Mouse (Mus musculus) right cerebral cortex, adult 2 months (tissue): Measurements from ENCODE around the gene Apbb2.

Experiments used
- DNase-seq, 2 experiments: peaks; one replicate each; pipeline ENCODE4 v3.0.0; 2021 to 2022; ENCODE audit warnings: low spot score in 2 of 2

Gene Apbb2

GRCm38 (mm10) chr5:66384114-66384513 lies 234.5 kb downstream of the Apbb2 start:
- DNase-seq: no peak

- no peak for DNase-seq
These were observed 236.5 kb downstream of the Apbb2 start for GRCm38 (mm10) chr5:66382111-66382510.

GRCm38 (mm10) chr5:66378968-66379367 lies 239.6 kb downstream of the Apbb2 start:
- no peak for DNase-seq

GRCm38 (mm10) chr5:66376589-66377270 lies 241.9 kb downstream of the Apbb2 start:
- DNase-seq: peak in 1 of 2 experiments; percentile 20

GRCm38 (mm10) chr5:66374413-66374812 lies 244.2 kb downstream of the Apbb2 start:
- DNase-seq: no peak

- no peak for DNase-seq
These were observed 244.9 kb downstream of the Apbb2 start for GRCm38 (mm10) chr5:66373515-66374164.

- DNase-seq: no peak
These were observed 247.5 kb downstream of the Apbb2 start for GRCm38 (mm10) chr5:66371131-66371530.

GRCm38 (mm10) chr5:66368966-66369365 lies 249.6 kb downstream of the Apbb2 start:
- peak; percentile 44 to 52 for DNase-seq

GRCm38 (mm10) chr5:66367641-66368040 lies 250.9 kb downstream of the Apbb2 start:
- DNase-seq: no peak

- DNase-seq: no peak
These were observed 255.0 kb downstream of the Apbb2 start for GRCm38 (mm10) chr5:66363274-66364261.

- DNase-seq: no peak
These were observed 257.8 kb downstream of the Apbb2 start for GRCm38 (mm10) chr5:66360739-66361138.

GRCm38 (mm10) chr5:66359742-66360423 lies 258.7 kb downstream of the Apbb2 start:
- no peak for DNase-seq

GRCm38 (mm10) chr5:66355147-66355546 lies 263.4 kb downstream of the Apbb2 start:
- no peak for DNase-seq

- no peak for DNase-seq
These were observed 264.7 kb downstream of the Apbb2 start for GRCm38 (mm10) chr5:66353876-66354275.

- no peak for DNase-seq
These were observed 266.7 kb downstream of the Apbb2 start for GRCm38 (mm10) chr5:66351836-66352390.

GRCm38 (mm10) chr5:66351064-66351463 lies 267.5 kb downstream of the Apbb2 start:
- DNase-seq: no peak

GRCm38 (mm10) chr5:66350611-66351010 lies 268.0 kb downstream of the Apbb2 start:
- no peak for DNase-seq

- DNase-seq: no peak
These were observed 270.2 kb downstream of the Apbb2 start for GRCm38 (mm10) chr5:66348421-66348820.

- DNase-seq: no peak
These were observed 271.8 kb downstream of the Apbb2 start for GRCm38 (mm10) chr5:66346756-66347155.

- no peak for DNase-seq
These were observed 273.4 kb downstream of the Apbb2 start for GRCm38 (mm10) chr5:66345140-66345539.

GRCm38 (mm10) chr5:66344182-66344581 lies 274.4 kb downstream of the Apbb2 start:
- no peak for DNase-seq
